Mouse (Mus musculus): ENCODE measurements around the gene Gm48551. TPM values are rescaled to one million over a fixed set of nuclear protein-coding genes. Genes with fewer than 3 reads are reported as not detected.

The Gm48551 gene
- polyA plus RNA-seq, 1 experiment from 2014 or later: 0.86 TPM

DNA sequence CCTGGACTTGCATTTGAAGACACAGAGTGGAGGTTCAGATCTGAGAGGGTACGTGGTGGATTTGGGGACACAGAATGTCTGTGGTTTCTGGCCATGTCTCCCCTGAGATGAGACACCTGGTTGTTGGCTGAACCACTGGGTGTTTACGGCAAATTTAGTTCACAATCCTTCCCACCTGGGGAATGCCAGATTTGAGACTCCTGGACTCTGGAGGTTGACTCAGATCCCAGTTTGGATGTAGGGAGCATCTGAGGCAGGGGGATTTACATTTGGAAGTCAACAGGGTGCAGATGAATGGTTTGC lies 7.0 kb upstream of the Gm48551 start:
- no peaks in the 10 kb centered on the region for H3K27me3 ChIP-seq
- H3K9ac ChIP-seq: peak overlapping the region; percentile 99
- 41% methylated on average over 2 of the region's 2 CpGs for WGBS (ENCODE audit: insufficient replicate concordance)
- peak overlapping the region; percentile 89 for H3K4me3 ChIP-seq (replicated peaks)
- peaks cover 40% of the 10 kb centered on the region for H3K36me3 ChIP-seq
- ATAC-seq (ENCODE audit: low read depth) (no peak), DNase-seq (no peak)
- H3K27ac ChIP-seq: peak overlapping the region; percentile 95
- peaks cover 85% of the 10 kb centered on the region for H3K4me1 ChIP-seq (replicated peaks)
- H3K9me3 ChIP-seq (replicated peaks): no peaks in the 10 kb centered on the region
- peak overlapping the region; percentile 89 for H3K4me2 ChIP-seq

DNA sequence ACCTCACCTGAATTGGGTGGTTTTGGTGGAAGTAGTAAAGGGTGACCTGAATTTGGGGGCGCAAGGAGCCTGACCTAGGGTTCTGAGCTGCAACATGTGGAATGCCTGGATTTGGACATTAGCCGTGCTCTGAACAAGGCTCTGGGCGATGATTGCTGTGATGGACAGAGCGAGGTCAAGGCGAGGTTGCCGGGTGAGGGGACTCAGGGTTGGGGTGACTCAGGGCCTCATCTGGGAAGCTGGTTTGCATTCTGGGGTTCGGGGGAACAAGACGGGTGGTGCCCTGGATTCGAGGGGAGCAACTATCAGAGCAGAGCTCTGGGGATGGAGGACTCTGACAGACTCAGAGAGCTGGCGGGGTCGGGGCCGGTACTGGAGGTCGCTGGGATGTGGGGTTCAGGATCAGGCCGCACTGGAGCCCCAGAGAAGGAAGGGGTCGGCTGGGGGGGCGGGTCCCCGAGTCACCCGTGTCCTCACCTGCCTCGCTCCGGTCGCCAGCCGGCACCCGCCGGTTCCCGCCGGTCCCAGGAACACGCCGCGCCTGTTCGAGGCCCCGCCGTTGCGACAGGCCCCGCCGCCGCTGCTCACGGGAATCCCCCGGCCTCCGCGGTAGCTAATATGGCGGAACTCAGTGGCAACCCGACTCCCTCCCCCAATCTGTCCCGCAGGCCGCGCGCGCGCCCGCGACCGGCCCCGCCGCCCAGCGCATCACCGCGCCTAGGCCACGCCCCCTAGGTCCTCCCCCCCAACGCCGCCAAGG lies 6.3 kb upstream of the Gm48551 start, which contains the start of gene Fzr1:
Gene Fzr1, minus strand, starts transcription at position 724 of the 760 bp plus-strand sequence.
- H3K4me1 ChIP-seq (replicated peaks): peaks cover 85% of the 10 kb centered on the region
- WGBS (ENCODE audit: insufficient replicate concordance): 1% methylated on average over 46 of the region's 59 CpGs
- peaks cover 34% of the 10 kb centered on the region for H3K36me3 ChIP-seq
- peak within 1 kb of the TSS; percentile 89 for H3K4me3 ChIP-seq (replicated peaks)
- ATAC-seq (ENCODE audit: low read depth) (no peak), DNase-seq (no peak)
- H3K27ac ChIP-seq: peak within 1 kb of the TSS; percentile 99
- H3K27me3 ChIP-seq: no peaks in the 10 kb centered on the region
- H3K9me3 ChIP-seq (replicated peaks): no peaks in the 10 kb centered on the region
- peak within 1 kb of the TSS; percentile 99 for H3K9ac ChIP-seq
- peak within 1 kb of the TSS; percentile 89 for H3K4me2 ChIP-seq

DNA sequence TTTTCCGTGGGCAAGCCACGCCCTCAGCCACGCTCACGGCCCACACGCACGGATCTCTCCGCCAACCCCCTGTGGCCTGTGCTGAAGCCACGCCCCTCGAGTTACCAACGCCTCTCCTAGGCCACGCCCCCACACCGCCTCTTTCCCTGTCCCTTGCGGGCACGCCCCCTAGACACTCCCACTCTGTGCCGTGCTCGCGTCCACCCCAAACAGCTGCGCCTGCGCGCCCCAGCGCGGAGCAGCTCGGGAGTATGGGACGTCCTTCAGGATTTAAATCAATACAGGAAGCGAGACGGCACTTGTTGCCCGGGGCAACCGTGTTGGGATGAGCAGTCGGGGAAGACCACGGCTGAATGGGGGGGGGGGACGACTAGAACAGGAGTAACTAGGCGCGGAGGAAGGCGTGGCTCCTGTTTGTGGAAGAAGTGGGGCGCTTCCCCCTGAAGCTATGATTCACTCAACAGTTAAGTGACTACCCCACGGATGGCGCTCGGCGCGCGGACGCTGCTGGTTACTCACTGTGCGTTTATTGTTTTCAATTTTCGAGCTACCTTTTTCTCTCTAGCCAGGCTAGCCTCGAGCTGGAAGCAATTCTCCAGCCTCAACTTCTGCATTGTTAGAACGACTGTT lies 5.6 kb upstream of the Gm48551 start:
- no peaks in the 10 kb centered on the region for H3K9me3 ChIP-seq (replicated peaks)
- peak overlapping the region; percentile 87 for H3K9ac ChIP-seq
- peaks cover 27% of the 10 kb centered on the region for H3K36me3 ChIP-seq
- WGBS (ENCODE audit: insufficient replicate concordance): under 1% methylated on average over 46 of the region's 46 CpGs
- ATAC-seq (ENCODE audit: low read depth) (peak; percentile 85), DNase-seq (peak; percentile 100)
- H3K27ac ChIP-seq: peak overlapping the region; percentile 99
- peak overlapping the region; percentile 89 for H3K4me3 ChIP-seq (replicated peaks)
- peak overlapping the region; percentile 82 for H3K4me2 ChIP-seq
- peaks cover 85% of the 10 kb centered on the region for H3K4me1 ChIP-seq (replicated peaks)
- no peaks in the 10 kb centered on the region for H3K27me3 ChIP-seq

DNA sequence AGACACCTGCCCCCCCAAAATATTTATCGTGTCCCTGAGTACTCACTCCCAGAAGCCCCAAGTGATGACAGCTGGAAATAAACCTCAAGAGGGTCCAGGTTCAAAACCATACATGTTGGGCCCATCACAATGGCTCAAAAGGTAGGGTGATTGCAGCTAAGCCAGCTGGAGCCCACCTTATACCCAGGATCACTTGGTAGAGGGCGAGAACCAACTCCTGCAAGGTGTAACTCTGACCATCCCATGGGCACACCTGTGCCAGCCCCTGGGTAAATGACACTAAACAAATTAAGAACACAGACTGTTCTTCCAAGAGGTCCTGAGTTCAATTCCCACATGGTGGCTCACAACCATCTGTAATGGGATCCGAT lies 5.1 kb upstream of the Gm48551 start:
- WGBS (ENCODE audit: insufficient replicate concordance): 56% methylated on average over 3 of the region's 3 CpGs
- peak overlapping the region; percentile 99 for H3K27ac ChIP-seq
- DNase-seq: no peak
- peak overlapping the region; percentile 87 for H3K9ac ChIP-seq
- H3K27me3 ChIP-seq: no peaks in the 10 kb centered on the region
- H3K4me1 ChIP-seq (replicated peaks): peaks cover 82% of the 10 kb centered on the region
- no peaks in the 10 kb centered on the region for H3K9me3 ChIP-seq (replicated peaks)
- H3K4me3 ChIP-seq (replicated peaks): peak overlapping the region; percentile 69
- no peak for ATAC-seq (ENCODE audit: low read depth)
- peaks cover 22% of the 10 kb centered on the region for H3K36me3 ChIP-seq
- H3K4me2 ChIP-seq: peak overlapping the region; percentile 82

DNA sequence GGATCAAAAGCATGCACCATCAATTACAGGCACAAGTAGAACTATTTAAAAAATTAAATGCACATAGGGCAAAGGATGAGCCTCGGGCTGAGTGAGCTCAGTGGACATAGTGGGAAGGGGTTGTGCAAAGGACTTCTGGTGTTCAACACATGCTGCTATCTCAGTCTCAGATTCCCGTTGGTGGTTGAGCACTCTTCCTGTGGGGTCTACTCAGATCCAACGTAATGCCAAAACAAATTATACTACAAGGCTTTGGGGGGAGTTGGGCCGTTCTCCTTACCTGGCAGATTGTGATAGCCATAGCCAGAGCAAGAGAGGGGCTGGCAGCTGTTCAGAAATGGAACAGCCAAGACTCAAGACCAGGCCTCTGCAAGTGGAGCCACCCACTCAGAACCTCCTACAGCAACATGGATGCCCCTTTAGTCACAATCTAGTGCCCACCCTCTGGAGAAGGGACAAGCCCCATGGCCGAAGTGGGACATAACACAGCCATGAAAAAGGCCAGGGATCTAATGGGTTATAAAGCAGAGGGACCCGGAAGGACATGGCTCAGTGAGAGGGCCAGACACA lies 4.4 kb upstream of the Gm48551 start:
- no peaks in the 10 kb centered on the region for H3K27me3 ChIP-seq
- DNase-seq (no peak), ATAC-seq (ENCODE audit: low read depth) (no peak)
- peak overlapping the region; percentile 99 for H3K27ac ChIP-seq
- H3K4me3 ChIP-seq (replicated peaks): peak overlapping the region; percentile 69
- 53% methylated on average over 6 of the region's 6 CpGs for WGBS (ENCODE audit: insufficient replicate concordance)
- peaks cover 80% of the 10 kb centered on the region for H3K4me1 ChIP-seq (replicated peaks)
- peak overlapping the region; percentile 82 for H3K4me2 ChIP-seq
- peaks cover 15% of the 10 kb centered on the region for H3K36me3 ChIP-seq
- H3K9me3 ChIP-seq (replicated peaks): no peaks in the 10 kb centered on the region
- H3K9ac ChIP-seq: peak overlapping the region; percentile 87

DNA sequence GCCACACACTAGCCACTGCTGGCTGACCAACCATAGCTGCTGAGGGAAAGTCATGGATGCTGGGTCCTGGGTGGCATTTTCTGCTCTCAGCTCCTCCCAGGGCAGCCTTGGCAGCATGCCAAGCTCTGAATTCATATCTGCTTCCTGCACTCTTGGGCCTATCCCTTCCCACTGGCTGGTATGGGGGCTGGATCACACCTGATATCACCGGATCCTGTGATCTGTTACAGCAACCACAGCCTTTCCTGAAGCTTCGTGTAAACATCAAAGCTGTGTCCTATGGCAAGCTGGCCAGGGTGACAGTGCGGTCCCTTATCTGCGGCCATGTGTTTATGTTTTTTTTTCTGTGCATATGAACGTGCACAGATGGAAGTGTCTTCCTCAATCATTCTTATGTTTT lies 2.2 kb upstream of the Gm48551 start:
- H3K4me2 ChIP-seq: peak overlapping the region; percentile 52
- H3K4me1 ChIP-seq (replicated peaks): peaks cover 74% of the 10 kb centered on the region
- DNase-seq (peak; percentile 86), ATAC-seq (ENCODE audit: low read depth) (peak; percentile 76)
- H3K9ac ChIP-seq: peak overlapping the region; percentile 69
- WGBS (ENCODE audit: insufficient replicate concordance): 12% methylated on average over 5 of the region's 5 CpGs
- peaks cover 15% of the 10 kb centered on the region for H3K36me3 ChIP-seq
- H3K9me3 ChIP-seq (replicated peaks): no peaks in the 10 kb centered on the region
- H3K27ac ChIP-seq: peak overlapping the region; percentile 99
- H3K4me3 ChIP-seq (replicated peaks): no peak overlapping the region
- H3K27me3 ChIP-seq: no peaks in the 10 kb centered on the region

DNA sequence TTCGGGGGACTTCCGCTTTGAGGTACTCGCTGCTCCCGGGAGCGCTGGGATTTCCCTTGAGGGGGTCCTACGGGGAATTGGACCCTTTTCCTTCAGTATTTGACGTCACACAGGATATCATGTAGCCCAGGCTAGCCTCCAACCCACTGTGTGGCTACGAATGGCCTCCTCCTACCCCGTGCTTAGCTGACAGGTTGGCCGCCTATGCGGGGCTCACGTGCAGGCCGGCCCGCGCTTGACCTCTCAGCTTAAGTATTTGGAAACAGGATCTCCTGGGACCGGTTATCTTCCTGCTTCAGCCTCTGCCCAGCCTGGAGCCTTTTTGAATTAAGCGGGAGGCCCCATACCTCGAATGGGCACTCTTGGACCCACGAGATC lies 328 bp downstream of the Gm48551 start:
- Histone ChIP-seq H3K9me3 (replicated peaks) (no peaks in the 10 kb centered on the region), H3K4me1 (replicated peaks) (peaks cover 79% of the 10 kb centered on the region), H3K27ac (peak overlapping the region; percentile 89), H3K4me3 (replicated peaks) (peak overlapping the region; percentile 96), H3K4me2 (peak overlapping the region; percentile 92), H3K27me3 (no peaks in the 10 kb centered on the region), H3K36me3 (peaks cover 38% of the 10 kb centered on the region), H3K9ac (peak overlapping the region; percentile 89)
- DNase-seq (no peak), ATAC-seq (ENCODE audit: low read depth) (no peak)
- under 1% methylated on average over 19 of the region's 19 CpGs for WGBS (ENCODE audit: insufficient replicate concordance)

DNA sequence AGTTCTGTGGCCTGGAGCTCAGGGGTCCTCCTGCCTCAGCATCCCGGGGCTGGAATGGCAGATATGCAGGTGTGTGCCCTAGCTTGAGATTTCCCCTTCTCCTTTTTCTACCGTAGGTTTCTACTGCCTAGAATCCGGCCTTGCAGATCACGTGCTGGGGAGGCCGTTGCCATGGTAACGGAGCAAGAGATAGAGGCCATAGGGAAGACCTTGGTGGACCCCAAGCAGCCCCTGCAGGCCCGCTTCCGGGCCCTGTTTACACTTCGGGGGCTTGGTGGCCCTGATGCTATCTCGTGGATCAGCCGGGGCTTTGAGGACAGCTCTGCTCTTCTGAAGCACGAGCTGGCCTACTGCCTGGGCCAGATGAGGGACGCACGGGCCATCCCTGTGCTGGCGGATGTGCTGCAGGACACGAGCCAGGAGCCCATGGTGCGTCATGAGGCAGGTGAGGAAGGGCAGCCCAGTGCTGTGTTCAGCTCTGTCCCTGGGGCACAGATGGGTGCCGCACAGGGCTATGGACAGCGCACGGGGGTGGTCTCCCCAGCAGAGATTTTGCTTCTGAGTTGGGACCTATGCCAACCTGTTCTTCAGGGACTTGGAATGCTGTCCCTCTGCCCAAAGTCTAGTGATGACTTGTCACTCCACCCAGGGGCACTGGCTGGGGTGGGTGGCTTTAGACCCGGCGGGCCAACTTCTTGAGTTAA lies 1.5 kb downstream of the Gm48551 start:
- peak overlapping the region; percentile 96 for H3K4me3 ChIP-seq (replicated peaks)
- H3K9me3 ChIP-seq (replicated peaks): no peaks in the 10 kb centered on the region
- H3K4me1 ChIP-seq (replicated peaks): peaks cover 69% of the 10 kb centered on the region
- DNase-seq (no peak), ATAC-seq (ENCODE audit: low read depth) (no peak)
- H3K27me3 ChIP-seq: no peaks in the 10 kb centered on the region
- H3K36me3 ChIP-seq: peaks cover 38% of the 10 kb centered on the region
- peak overlapping the region; percentile 89 for H3K9ac ChIP-seq
- WGBS (ENCODE audit: insufficient replicate concordance): 66% methylated on average over 22 of the region's 22 CpGs
- H3K4me2 ChIP-seq: peak overlapping the region; percentile 92
- no peak overlapping the region for H3K27ac ChIP-seq

DNA sequence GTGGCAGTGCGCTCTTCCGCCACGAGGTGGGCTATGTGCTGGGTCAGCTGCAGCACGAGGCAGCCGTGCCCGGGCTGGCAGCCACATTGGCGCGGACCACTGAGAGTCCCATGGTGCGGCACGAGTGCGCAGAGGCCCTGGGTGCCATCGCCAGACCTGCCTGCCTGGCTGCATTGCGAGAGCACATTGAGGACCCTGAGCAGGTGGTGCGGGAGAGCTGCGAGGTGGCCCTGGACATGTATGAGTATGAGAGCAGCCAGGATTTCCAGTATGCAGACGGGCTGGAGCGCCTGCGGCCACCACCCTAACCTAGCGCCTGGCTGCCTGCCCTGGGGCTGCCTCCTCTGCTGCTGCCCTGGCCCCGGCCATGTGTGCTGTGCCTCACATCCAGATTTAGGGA lies 3.5 kb downstream of the Gm48551 start:
- ATAC-seq (ENCODE audit: low read depth) (no peak), DNase-seq (no peak)
- no peak overlapping the region for H3K4me2 ChIP-seq
- peaks cover 38% of the 10 kb centered on the region for H3K36me3 ChIP-seq
- no peaks in the 10 kb centered on the region for H3K9me3 ChIP-seq (replicated peaks)
- no peak overlapping the region for H3K4me3 ChIP-seq (replicated peaks)
- peak overlapping the region; percentile 50; the same call in 1 of the 2 replicates for H3K27ac ChIP-seq
- 88% methylated on average over 20 of the region's 20 CpGs for WGBS (ENCODE audit: insufficient replicate concordance)
- no peak overlapping the region for H3K9ac ChIP-seq
- H3K4me1 ChIP-seq (replicated peaks): peaks cover 58% of the 10 kb centered on the region
- H3K27me3 ChIP-seq: no peaks in the 10 kb centered on the region

DNA sequence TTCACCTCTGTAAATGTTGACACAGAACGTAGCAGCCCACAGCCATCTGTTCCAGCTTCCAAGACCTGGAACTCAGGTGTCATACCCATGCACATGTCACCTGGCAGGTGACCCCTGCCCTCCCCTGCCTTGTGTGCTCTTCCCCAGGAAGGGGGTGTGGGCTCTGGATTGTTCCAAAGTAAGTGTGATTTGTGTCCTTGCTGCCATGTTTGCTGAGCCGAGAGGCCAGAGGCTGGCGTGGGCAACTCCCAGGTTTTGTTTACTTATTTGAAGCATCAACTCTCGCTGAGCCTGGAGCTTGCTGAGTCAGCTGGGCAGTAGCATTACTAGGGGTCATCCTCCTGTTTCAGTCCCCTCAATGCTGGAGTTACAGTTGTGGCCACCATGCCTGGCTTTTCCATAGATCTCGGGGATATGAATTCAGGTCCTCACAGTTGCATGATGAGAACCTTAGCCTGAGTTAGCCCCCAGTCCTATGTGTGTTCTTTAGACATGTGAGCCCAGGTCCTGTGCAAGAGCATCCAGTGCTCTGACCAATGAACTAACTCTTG lies 4.3 kb downstream of the Gm48551 start, which contains the start of gene Gm48552:
Gene Gm48552, plus strand, starts transcription at position 501 of the 551 bp plus-strand sequence.
- Histone ChIP-seq H3K4me3 (replicated peaks) (no peak within 1 kb of the TSS), H3K27ac (peak within 1 kb of the TSS; percentile 50), H3K27me3 (no peaks in the 10 kb centered on the region), H3K9me3 (replicated peaks) (no peaks in the 10 kb centered on the region), H3K36me3 (peaks cover 38% of the 10 kb centered on the region), H3K4me2 (no peak within 1 kb of the TSS), H3K9ac (peak within 1 kb of the TSS; percentile 41; the same call in 1 of the 2 replicates), H3K4me1 (replicated peaks) (peaks cover 58% of the 10 kb centered on the region)
- 74% methylated on average over 5 of the region's 5 CpGs for WGBS (ENCODE audit: insufficient replicate concordance)
- DNase-seq: no peak
- no peak for ATAC-seq (ENCODE audit: low read depth)

DNA sequence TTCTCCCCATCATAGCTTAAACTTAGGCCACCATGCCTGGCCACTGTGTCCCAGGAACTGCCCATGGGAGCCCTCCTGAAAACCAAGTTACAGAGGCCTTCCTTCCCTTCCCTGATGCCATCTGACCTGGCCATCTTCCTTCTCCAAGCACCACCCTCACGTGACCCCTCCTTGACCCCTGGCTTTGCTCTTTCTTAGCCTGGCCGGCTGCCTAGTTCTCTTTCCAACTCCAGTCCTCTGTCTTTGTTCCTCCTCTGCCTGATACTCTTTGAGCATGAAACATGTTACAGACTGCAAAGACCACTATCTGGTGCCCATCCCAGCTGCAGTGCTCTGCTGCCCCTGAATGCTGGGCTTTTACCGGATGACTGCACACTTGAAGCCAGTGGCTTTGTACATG lies 5.1 kb downstream of the Gm48551 start:
- no peak overlapping the region for H3K4me2 ChIP-seq
- H3K9ac ChIP-seq: peak overlapping the region; percentile 41; the same call in 1 of the 2 replicates
- no peak overlapping the region for H3K4me3 ChIP-seq (replicated peaks)
- no peaks in the 10 kb centered on the region for H3K27me3 ChIP-seq
- peaks cover 38% of the 10 kb centered on the region for H3K36me3 ChIP-seq
- peaks cover 61% of the 10 kb centered on the region for H3K4me1 ChIP-seq (replicated peaks)
- DNase-seq: no peak
- ATAC-seq (ENCODE audit: low read depth): no peak
- peak overlapping the region; percentile 50 for H3K27ac ChIP-seq
- H3K9me3 ChIP-seq (replicated peaks): no peaks in the 10 kb centered on the region
- WGBS (ENCODE audit: insufficient replicate concordance): 75% methylated on average over 3 of the region's 3 CpGs
